Mouse (Mus musculus): ENCODE results near the gene Smcr8.

- TF ChIP-seq CTCF (IDR thresholded peaks at IDR 0.05; ENCODE audit: control insufficient read depth, insufficient read depth, insufficient replicate concordance, low read depth, low read length), result no peak
- no peak for TF ChIP-seq POLR2A (IDR thresholded peaks at IDR 0.05; ENCODE audit: control insufficient read depth, low read depth, low read length)
Measured at GRCm38 (mm10) chr11:60736491-60736890, 40.8 kb upstream of the Smcr8 start.

Data from testis, adult 2 months (tissue).